Mouse (Mus musculus): ENCODE data around the gene Selenov.

Selenov gene

DNA sequence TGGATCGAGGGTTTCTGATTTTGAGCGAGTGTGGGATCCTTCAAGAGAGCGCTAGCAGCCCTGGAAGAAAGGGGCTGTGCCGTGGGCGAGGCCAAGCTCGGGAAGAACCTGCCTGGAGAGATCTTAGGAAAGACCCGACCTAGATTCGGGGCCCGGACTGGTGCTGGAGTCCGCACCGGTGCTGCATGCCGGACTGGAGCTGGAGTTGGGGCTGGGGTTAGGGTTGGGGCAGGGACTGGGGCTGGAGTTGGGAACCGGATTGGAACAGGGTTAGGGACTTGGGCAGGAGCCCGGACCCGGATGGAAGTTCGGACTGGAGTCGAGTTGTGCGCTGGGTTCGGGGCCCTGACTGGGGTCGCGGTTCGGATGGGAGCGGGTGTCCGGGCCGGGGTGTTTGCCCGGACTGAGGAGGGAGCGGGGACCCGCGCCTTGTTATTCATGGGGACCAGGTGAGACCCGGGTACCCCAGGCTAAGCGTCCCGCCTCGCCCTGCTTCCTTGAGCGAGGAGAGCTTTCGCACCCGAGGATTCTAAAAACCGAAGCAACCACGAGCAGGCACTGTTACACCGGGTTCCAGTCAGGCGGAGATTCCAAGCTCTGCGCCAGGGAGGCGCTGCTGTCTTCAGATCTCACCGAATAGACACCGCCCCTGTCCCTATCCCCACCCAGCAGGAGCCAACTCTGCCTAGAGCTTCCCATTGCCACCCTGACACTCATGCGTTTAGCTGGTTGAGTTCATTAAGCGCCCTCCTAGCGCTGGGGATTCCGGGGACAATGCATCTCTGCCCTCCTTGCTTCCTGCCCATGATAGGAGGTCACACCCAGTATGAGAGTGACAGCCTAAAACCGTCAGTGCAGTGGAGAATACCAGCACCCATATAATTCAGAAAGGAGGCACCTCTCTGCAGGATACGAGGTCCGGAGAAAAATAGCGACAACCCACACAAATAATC is at the start of gene Selenov:
Gene Selenov (minus strand): TSS at position 549 of the 953 bp plus-strand sequence.
- in situ Hi-C loops (cut with MboI; ENCODE audit: low pct_unique_long_range_greater_than_20kb in 1 of 2, low sequenced_read_pairs in 2 of 2, unreplicated experiment in 1 of 2): no loop called here

DNA sequence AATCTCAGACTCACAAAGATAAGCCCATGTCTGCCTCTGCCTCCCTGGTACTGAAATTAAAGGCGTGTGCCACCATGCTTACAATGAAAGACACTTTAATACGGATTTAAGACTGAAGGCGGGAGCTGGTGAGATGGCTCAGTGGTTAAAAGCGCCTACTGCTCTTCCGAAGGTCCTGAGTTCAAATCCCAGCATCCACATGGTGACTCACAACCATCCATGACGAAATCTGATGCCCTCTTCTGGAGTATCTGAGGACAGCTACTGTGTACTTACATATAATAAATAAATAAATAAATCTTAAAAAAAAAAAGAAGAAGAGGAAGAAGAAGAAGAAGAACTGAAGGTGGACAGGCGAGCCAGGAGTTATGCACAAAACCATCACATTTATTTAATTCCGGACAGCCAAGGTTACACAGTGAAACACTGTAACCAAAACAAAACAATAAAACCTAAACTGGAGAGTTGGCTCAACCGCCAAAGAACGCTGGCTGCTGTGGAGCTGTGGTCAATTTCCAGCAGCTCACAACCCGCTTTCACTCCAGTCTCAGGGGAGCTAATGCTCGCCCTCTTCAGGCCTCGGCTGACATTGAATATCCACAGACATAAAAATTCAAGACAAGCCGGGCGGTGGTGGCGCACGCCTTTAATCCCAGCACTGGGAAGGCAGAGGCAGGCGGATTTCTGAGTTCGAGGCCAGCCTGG is 48.4 kb upstream of the Selenov start:
- in situ Hi-C loops (cut with MboI; ENCODE audit: low pct_unique_long_range_greater_than_20kb in 1 of 2, low sequenced_read_pairs in 2 of 2, unreplicated experiment in 1 of 2): no loop called here

DNA sequence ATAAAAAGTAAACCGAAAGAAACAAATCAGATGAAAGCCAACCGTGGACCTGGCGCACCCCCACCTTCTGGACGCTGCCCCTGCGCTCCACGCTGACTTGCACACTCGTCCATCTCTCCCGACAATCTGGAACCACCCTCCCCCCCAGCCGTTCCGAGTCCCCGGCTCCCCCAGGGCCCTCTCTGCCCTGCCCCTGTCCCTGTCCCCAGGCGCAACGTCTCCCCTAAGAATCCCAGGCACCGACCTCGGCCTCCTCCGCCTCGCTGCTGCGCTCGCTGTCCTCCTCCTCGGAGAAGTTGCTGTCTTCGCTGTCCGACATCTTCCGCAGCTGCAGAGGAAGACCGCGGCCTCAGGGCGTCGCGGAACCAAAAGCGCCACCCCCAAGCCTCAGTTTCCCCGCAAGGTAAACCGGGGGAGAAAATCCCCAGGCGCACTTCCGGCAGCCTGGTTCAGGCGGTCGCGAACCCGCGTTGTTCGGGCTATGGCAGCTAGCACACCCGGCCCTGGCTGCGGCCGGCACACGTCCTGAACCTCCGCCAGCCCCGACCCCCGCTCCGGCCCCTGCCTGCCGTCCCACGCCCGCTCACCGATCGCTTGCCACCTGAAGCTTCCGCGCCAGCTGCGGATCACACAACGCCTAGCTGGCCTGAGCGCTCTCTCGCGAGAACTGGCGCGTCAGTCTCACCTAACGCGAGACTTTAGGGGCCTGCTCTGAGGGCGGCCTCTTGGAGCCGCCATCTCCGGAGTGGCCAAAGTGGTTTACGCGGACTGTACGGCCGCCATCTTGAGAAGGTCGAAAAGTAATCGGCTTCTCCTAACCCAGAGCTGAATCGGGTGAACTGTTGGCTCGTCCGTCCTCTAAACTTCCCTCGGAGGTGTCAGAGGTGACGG is 47.4 kb upstream of the Selenov start, which contains the start of gene Supt5:
Gene Supt5 (minus strand): TSS at position 639 of the 891 bp plus-strand sequence.
- in situ Hi-C loops (cut with MboI; ENCODE audit: low pct_unique_long_range_greater_than_20kb in 1 of 2, low sequenced_read_pairs in 2 of 2, unreplicated experiment in 1 of 2): no loop called here

DNA sequence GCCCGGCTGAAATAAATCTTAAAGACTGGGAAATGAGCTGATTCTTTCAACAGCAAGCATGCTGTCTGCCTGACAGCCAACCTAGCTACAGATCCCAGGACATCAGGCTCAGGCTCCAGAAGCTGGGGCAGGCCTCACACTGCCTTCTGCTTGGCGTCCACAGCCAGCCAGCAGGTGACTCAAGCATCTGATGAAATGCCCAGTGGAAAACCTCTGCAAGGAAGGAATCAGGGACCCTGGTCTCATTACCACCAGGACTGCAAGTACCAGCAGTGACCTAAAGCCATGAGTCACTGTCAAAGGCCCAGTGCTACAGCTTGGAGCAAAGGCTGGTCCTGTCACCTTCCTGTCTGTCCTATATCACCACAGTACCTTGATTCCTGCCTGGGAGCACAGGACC is 44.5 kb upstream of the Selenov start:
- in situ Hi-C loops (cut with MboI; ENCODE audit: low pct_unique_long_range_greater_than_20kb in 1 of 2, low sequenced_read_pairs in 2 of 2, unreplicated experiment in 1 of 2): no loop called here

DNA sequence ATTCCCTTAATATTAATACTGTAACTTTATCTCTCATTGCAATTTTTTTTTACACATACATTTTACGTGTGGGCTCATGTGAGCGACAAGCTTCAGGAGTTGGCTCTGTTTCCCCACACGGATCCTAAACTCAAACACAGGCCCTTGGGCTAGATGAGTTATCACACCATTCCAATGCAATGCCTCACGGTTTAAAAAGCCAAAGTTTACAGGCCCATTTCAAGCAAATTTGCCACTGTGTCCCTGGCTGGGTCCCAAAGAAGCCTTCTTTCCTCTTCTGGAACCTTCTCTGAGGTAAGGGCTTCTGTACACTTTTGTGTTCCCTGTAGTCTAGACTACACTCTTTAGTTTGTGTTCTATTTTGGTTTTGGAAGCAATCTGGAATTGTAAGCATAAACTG is 43.5 kb upstream of the Selenov start:
- in situ Hi-C loops (cut with MboI; ENCODE audit: low pct_unique_long_range_greater_than_20kb in 1 of 2, low sequenced_read_pairs in 2 of 2, unreplicated experiment in 1 of 2): no loop called here

- in situ Hi-C loops (cut with MboI; ENCODE audit: low pct_unique_long_range_greater_than_20kb in 1 of 2, low sequenced_read_pairs in 2 of 2, unreplicated experiment in 1 of 2): no loop called here
Observed at GRCm38 (mm10) chr7:28328260-28328659, 37.3 kb upstream of the Selenov start.

- in situ Hi-C loops (cut with MboI; ENCODE audit: low pct_unique_long_range_greater_than_20kb in 1 of 2, low sequenced_read_pairs in 2 of 2, unreplicated experiment in 1 of 2): no loop called here
Observed at GRCm38 (mm10) chr7:28326457-28326856, 35.5 kb upstream of the Selenov start.

GRCm38 (mm10) chr7:28325293-28325692 is 34.3 kb upstream of the Selenov start:
- in situ Hi-C loops (cut with MboI; ENCODE audit: low pct_unique_long_range_greater_than_20kb in 1 of 2, low sequenced_read_pairs in 2 of 2, unreplicated experiment in 1 of 2): no loop called here

DNA sequence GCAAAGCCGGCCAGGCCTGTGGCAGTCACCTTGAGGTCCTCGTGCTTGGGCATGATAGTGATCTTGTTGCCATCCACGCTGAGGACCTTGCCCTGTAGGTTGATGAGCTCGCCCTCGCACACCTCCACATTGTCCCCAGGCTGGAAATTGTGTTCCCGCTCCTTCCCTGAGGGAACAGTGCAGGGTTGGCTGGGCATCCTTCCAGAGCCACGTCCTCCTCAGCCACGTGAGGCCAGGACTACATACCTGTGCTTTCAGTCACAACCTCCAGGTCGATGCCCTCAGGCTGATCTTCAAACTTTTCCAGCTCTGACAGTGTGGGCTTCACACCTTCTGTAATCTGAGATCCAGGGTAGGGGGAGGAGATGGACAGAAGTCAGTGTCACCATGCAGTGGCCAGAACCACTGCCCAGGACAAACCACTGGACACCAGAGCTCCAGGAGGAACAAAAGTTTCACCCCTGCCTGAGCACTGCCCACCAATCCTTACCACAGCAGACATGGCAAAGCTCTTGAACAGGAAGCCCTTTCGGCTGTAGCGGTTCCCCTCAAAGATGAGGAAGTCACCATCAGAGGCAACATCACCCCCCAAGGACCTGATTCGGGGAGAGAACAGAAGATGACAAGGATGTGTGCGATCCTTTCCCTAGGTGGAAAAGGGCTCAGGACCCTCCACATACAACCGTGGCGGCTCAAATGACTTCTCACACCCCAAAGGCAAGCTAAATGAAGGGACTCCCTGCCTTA is 31.2 kb upstream of the Selenov start:
- in situ Hi-C loops (cut with MboI; ENCODE audit: low pct_unique_long_range_greater_than_20kb in 1 of 2, low sequenced_read_pairs in 2 of 2, unreplicated experiment in 1 of 2): no loop called here

GRCm38 (mm10) chr7:28318714-28319113 is 27.7 kb upstream of the Selenov start:
- in situ Hi-C loops (cut with MboI; ENCODE audit: low pct_unique_long_range_greater_than_20kb in 1 of 2, low sequenced_read_pairs in 2 of 2, unreplicated experiment in 1 of 2): no loop called here

GRCm38 (mm10) chr7:28318036-28318435 is 27.1 kb upstream of the Selenov start:
- in situ Hi-C loops (cut with MboI; ENCODE audit: low pct_unique_long_range_greater_than_20kb in 1 of 2, low sequenced_read_pairs in 2 of 2, unreplicated experiment in 1 of 2): no loop called here

GRCm38 (mm10) chr7:28311926-28312543 is 21.0 kb upstream of the Selenov start, which contains the start of gene Timm50:
Gene Timm50, minus strand, starts transcription at chr7:28312072.
- in situ Hi-C loops (cut with MboI; ENCODE audit: low pct_unique_long_range_greater_than_20kb in 1 of 2, low sequenced_read_pairs in 2 of 2, unreplicated experiment in 1 of 2): no loop called here

DNA sequence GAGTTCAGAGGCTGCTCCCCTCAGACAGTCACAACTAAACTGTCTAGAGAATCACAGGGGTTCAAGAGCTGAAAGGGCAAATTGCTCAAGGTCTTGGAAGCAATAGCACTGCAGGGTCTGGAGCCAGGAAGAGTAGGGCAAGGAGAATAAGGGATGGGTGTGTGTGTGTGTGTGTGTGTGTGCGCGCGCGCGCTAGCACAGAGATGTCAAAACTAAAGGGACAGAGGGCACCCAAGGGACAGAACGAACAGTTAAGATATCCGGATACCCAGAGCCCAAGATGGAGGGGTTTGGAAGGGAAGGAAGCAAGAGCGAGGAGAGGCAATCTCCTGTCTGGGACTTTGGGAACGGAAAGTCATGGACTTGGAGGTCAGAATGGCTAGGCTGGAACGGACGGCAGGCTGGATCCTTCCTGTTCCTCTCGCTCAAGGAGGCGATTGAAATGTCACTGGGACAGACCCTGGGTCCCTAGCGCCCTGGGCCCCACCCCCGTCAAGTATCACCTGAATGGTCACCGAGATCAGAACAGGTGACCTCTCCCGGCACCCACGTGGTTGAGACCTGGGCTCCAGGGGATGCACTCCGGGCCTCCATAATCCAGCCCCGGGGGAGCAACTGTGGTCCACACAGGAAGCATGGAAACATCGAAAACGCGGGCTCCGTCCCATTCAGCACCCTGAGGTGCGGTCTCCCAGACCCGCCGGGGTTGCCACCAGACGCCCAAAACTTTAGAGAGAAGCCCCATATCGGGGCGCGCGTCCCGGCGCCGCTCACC is 20.4 kb upstream of the Selenov start:
- in situ Hi-C loops (cut with MboI; ENCODE audit: low pct_unique_long_range_greater_than_20kb in 1 of 2, low sequenced_read_pairs in 2 of 2, unreplicated experiment in 1 of 2): no loop called here

DNA sequence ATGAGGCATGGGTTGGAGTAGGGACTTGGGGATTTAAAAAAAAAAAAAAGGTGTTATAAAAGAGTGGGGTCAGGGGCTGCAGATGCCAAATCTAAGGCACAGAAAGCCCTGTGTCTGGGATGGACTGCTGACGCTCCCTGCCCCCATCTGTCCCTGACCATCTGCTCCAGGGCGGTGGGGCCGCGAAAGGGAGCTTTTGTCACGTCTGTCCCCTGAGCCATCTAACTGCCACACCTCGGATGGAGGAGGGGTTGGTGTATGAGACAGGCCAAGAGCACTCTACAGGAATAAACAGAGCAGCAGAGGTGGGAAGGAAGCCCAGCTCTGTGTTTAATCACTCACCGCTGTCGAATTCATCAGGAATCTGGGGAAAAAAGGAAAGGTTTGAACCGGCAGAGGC is 18.8 kb upstream of the Selenov start:
- in situ Hi-C loops (cut with MboI; ENCODE audit: low pct_unique_long_range_greater_than_20kb in 1 of 2, low sequenced_read_pairs in 2 of 2, unreplicated experiment in 1 of 2): no loop called here

DNA sequence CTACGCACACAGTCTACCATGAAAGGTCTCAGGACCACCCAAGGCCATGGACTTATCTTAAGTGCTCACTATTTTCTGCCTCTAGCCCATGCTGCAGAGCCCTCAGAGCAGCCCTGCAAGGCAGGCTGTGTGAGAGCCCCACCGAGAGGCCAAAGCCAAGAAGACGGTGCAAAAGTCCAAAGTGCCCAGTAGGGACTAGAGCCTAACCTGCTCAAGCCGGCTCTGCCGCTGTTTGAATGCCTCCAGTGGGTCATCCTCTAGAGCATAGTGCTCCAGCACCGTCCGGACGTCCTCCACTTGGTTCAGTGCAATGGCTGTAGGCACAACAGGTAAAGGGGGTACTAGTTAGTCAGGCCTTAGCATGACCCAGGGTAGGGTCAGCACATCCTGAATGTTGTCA is 15.2 kb upstream of the Selenov start:
- in situ Hi-C loops (cut with MboI; ENCODE audit: low pct_unique_long_range_greater_than_20kb in 1 of 2, low sequenced_read_pairs in 2 of 2, unreplicated experiment in 1 of 2): no loop called here

- in situ Hi-C loops (cut with MboI; ENCODE audit: low pct_unique_long_range_greater_than_20kb in 1 of 2, low sequenced_read_pairs in 2 of 2, unreplicated experiment in 1 of 2): no loop called here
Observed at GRCm38 (mm10) chr7:28305641-28306040, 14.7 kb upstream of the Selenov start.
